Mouse (Mus musculus) lung, postnatal 25 days (tissue): ENCODE results near the gene Socs3.
A peak's percentile ranks its signal among the peaks of the same experiment; 100 is the strongest.

Experiments used
- DNase-seq: peaks from one replicate; pipeline ENCODE4 v3.0.0; 2022; ENCODE audit warnings: low spot score

The Socs3 gene

GRCm38 (mm10) chr11:117969945-117970872, at the start of gene Socs3:
Gene Socs3 (minus strand): TSS chr11:117970047.
- peak; percentile 94 for DNase-seq

- no peak for DNase-seq
These were observed 48.5 kb upstream of the Socs3 start for GRCm38 (mm10) chr11:118018328-118018727.

- DNase-seq, result no peak
These were observed 45.7 kb upstream of the Socs3 start for GRCm38 (mm10) chr11:118015381-118016145.

GRCm38 (mm10) chr11:118014391-118014995, 44.6 kb upstream of the Socs3 start:
- no peak for DNase-seq

GRCm38 (mm10) chr11:118013339-118013738, 43.5 kb upstream of the Socs3 start:
- no peak for DNase-seq

- DNase-seq, result no peak
These were observed 42.7 kb upstream of the Socs3 start for GRCm38 (mm10) chr11:118012595-118012994.

- no peak for DNase-seq
These were observed 40.2 kb upstream of the Socs3 start for GRCm38 (mm10) chr11:118009865-118010571.

- no peak for DNase-seq
These were observed 39.0 kb upstream of the Socs3 start for GRCm38 (mm10) chr11:118008843-118009242.

GRCm38 (mm10) chr11:118008144-118008805, 38.4 kb upstream of the Socs3 start:
- no peak for DNase-seq

GRCm38 (mm10) chr11:118007460-118008143, 37.8 kb upstream of the Socs3 start:
- DNase-seq, result peak; percentile 55

GRCm38 (mm10) chr11:118004217-118004616, 34.4 kb upstream of the Socs3 start:
- DNase-seq, result no peak

GRCm38 (mm10) chr11:118003718-118004117, 33.9 kb upstream of the Socs3 start:
- DNase-seq, result no peak

GRCm38 (mm10) chr11:118003176-118003575, 33.3 kb upstream of the Socs3 start:
- no peak for DNase-seq

- DNase-seq, result no peak
These were observed 30.8 kb upstream of the Socs3 start for GRCm38 (mm10) chr11:118000565-118001215.

GRCm38 (mm10) chr11:118000083-118000482, 30.2 kb upstream of the Socs3 start:
- DNase-seq, result no peak

- DNase-seq, result no peak
These were observed 29.6 kb upstream of the Socs3 start for GRCm38 (mm10) chr11:117999260-117999934.

GRCm38 (mm10) chr11:117998356-117998755, 28.5 kb upstream of the Socs3 start:
- DNase-seq, result no peak

GRCm38 (mm10) chr11:117997085-117997484, 27.2 kb upstream of the Socs3 start:
- DNase-seq, result no peak

GRCm38 (mm10) chr11:117996066-117996465, 26.2 kb upstream of the Socs3 start:
- no peak for DNase-seq

- DNase-seq, result no peak
These were observed 25.8 kb upstream of the Socs3 start for GRCm38 (mm10) chr11:117995661-117996060.
